Mouse (Mus musculus): ENCODE results near the gene Znrf3.

DNA sequence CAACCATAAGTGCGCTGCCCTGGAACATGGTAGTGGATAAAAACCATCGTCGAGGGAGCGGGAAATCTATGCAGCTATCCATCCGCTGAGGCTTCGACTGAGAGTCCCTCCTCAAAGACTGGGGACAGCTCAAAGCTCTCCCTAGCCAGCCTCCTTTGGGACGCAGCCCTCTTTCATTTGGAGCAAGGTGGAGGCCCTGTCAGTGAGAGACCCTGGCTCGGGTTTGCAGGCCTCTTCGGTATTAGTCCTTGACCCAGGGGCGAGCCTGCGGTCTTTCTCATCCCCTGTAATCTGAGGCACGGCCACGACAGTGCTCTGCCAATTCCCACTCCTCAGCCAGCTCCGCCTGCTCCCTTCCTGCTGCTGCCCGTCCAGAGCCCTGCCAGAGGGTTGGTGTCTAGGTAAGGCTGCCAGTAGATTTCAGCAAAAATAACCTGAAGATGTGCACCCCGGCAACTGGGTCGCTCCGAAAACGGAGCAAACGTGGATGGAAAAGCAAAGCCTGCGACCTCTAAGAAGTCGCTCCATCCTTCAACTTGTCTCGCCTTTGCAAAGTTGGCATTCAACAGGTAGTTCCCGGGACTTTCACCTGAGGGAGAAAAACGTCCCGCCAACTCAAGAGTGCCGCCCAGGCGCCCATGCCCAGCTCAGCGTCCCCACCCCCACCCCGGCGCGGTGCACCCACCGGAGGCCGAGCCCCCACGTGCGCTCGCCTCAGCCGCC, 975 bp downstream of the Znrf3 start:
- no peak for TF ChIP-seq USF1 (IDR thresholded peaks at IDR 0.05; ENCODE audit: low read depth)
- no peak for TF ChIP-seq TCF12 (IDR thresholded peaks at IDR 0.05; ENCODE audit: insufficient read depth, poor library complexity, severe bottlenecking)
- no peak for TF ChIP-seq MYOD1 (IDR thresholded peaks at IDR 0.05; ENCODE audit: control insufficient read depth in 1 of 3, insufficient read length in 2 of 3, low read depth in 2 of 3)
- no peak for TF ChIP-seq POLR2A (IDR thresholded peaks at IDR 0.05; ENCODE audit: insufficient read length, low read depth)
- no peak for TF ChIP-seq CEBPB (IDR thresholded peaks at IDR 0.05; ENCODE audit: insufficient read depth, poor library complexity, severe bottlenecking)
- TF ChIP-seq SRF (IDR thresholded peaks at IDR 0.05; ENCODE audit: control insufficient read depth, insufficient read length, low read depth): no peak
- TF ChIP-seq MAX (IDR thresholded peaks at IDR 0.05; ENCODE audit: low read depth): no peak
- TF ChIP-seq POLR2AphosphoS2 (IDR thresholded peaks at IDR 0.05; ENCODE audit: insufficient read length, low read depth): no peak
- TF ChIP-seq REST (IDR thresholded peaks at IDR 0.05; ENCODE audit: insufficient read depth, insufficient read length): no peak
- no peak for TF ChIP-seq E2F4 (IDR thresholded peaks at IDR 0.05; ENCODE audit: insufficient read depth)
- no peak for TF ChIP-seq TCF3 (IDR thresholded peaks at IDR 0.05; ENCODE audit: insufficient read length, low read depth)

All from myocyte (in vitro differentiated cells).